Mouse (Mus musculus) embryo, embryonic 10 days (tissue): ENCODE results near the gene Gas2l2.

Source experiments
- DNase-seq: peaks from one replicate; pipeline ENCODE4 v3.0.0-alpha.2; 2015; ENCODE audit warnings: low spot score

Gene Gas2l2

GRCm38 (mm10) chr11:83443824-83444223 is 14.6 kb upstream of the Gas2l2 start:
- DNase-seq = no peak

GRCm38 (mm10) chr11:83442596-83443267 is 13.5 kb upstream of the Gas2l2 start:
- DNase-seq = peak; percentile 90

GRCm38 (mm10) chr11:83441235-83441634 is 12.0 kb upstream of the Gas2l2 start:
- DNase-seq = no peak

- peak; percentile 98 for DNase-seq
These were observed 11.1 kb upstream of the Gas2l2 start for GRCm38 (mm10) chr11:83440081-83441064.

- no peak for DNase-seq
These were observed 10.3 kb upstream of the Gas2l2 start for GRCm38 (mm10) chr11:83439426-83440060.

GRCm38 (mm10) chr11:83437377-83437776 is 8.1 kb upstream of the Gas2l2 start, which contains the start of gene 1700020L24Rik:
TSS of gene 1700020L24Rik (plus strand) at chr11:83437677.
- no peak for DNase-seq

GRCm38 (mm10) chr11:83432533-83432932 is 3.3 kb upstream of the Gas2l2 start:
- DNase-seq = no peak

- DNase-seq = no peak
These were observed 2.3 kb downstream of the Gas2l2 start for GRCm38 (mm10) chr11:83426964-83427363.

GRCm38 (mm10) chr11:83424681-83425080 is 4.6 kb downstream of the Gas2l2 start:
- peak; percentile 90 for DNase-seq

- peak; percentile 91 for DNase-seq
These were observed 8.0 kb downstream of the Gas2l2 start for GRCm38 (mm10) chr11:83421305-83421704.

- DNase-seq = peak; percentile 47
These were observed 8.9 kb downstream of the Gas2l2 start for GRCm38 (mm10) chr11:83420338-83420737.

- DNase-seq = peak; percentile 72
These were observed 10.7 kb downstream of the Gas2l2 start for GRCm38 (mm10) chr11:83418566-83418965.

GRCm38 (mm10) chr11:83417708-83418107 is 11.5 kb downstream of the Gas2l2 start:
- DNase-seq = no peak

- peak; percentile 85 for DNase-seq
These were observed 12.2 kb downstream of the Gas2l2 start for GRCm38 (mm10) chr11:83417080-83417479.

GRCm38 (mm10) chr11:83410510-83410909 is 18.7 kb downstream of the Gas2l2 start:
- DNase-seq = no peak

GRCm38 (mm10) chr11:83409792-83410291 is 19.4 kb downstream of the Gas2l2 start:
- DNase-seq = peak; percentile 38

GRCm38 (mm10) chr11:83409087-83409754 is 20.0 kb downstream of the Gas2l2 start, which contains the start of gene Rasl10b:
TSS of gene Rasl10b (plus strand) at chr11:83409137.
- peak; percentile 68 for DNase-seq

- DNase-seq = no peak
These were observed 21.0 kb downstream of the Gas2l2 start for GRCm38 (mm10) chr11:83408242-83408641.

GRCm38 (mm10) chr11:83406391-83406790 is 22.9 kb downstream of the Gas2l2 start:
- no peak for DNase-seq

- no peak for DNase-seq
These were observed 25.5 kb downstream of the Gas2l2 start for GRCm38 (mm10) chr11:83403787-83404186.

GRCm38 (mm10) chr11:83398724-83399123 is 30.5 kb downstream of the Gas2l2 start:
- no peak for DNase-seq
